Mouse (Mus musculus) adrenal gland, adult (tissue): ENCODE results near the gene Dgkz.

Experiments used
- DNase-seq, 2 experiments: peaks; one replicate each; pipeline ENCODE4 v3.0.0; 2022 to 2023; ENCODE audit warnings: low spot score in 1 of 2; ENCODE audit not compliant: inconsistent age in 2 of 2

Gene Dgkz

DNA sequence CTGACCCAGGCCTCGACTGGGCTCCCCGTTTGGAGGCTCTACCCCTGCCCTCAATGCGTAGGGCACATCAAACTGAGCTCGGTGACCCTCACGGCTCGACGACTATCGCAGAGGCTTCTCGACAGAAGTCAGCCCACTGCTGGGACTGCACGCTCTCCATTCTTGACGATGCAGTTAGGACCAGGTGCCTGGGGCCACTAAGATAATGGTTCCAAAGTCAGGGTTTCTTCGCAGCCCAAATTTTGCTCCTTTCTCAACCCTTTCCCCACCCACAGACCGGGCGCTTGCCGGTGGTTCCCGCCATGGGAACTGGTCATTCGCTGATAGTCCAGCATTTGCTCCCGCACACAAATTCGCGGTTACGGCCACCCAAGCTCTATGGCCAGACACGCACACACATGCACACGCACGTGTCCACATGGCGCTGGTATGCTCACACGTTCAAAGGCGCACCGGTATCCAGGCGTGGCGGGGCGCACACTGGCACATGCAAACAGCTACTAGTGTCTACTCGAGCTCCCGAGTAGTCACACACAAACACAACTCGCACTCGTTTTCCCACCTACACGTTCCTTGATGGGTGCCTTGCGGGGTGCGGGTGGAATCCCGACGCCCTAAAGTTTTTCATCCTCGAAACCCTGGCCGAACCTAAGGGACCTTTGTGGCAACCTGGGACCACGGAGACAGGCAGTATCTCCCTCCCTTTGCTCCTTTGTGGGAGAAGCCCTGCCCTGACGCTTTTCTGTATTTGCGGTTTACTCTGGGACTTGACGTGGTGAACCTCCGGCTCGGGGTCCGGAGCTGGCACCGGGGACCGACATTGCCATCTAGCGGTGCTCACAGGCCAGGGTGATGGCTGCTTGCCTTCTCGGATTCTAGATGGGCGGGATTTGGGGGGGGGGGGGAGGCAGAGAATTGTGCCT is 52.0 kb downstream of the Dgkz start:
- DNase-seq: peak; percentile 75 to 90

- DNase-seq: peak in 1 of 2 experiments; percentile 54
Observed at GRCm38 (mm10) chr2:91922586-91923414, 52.9 kb downstream of the Dgkz start.

DNA sequence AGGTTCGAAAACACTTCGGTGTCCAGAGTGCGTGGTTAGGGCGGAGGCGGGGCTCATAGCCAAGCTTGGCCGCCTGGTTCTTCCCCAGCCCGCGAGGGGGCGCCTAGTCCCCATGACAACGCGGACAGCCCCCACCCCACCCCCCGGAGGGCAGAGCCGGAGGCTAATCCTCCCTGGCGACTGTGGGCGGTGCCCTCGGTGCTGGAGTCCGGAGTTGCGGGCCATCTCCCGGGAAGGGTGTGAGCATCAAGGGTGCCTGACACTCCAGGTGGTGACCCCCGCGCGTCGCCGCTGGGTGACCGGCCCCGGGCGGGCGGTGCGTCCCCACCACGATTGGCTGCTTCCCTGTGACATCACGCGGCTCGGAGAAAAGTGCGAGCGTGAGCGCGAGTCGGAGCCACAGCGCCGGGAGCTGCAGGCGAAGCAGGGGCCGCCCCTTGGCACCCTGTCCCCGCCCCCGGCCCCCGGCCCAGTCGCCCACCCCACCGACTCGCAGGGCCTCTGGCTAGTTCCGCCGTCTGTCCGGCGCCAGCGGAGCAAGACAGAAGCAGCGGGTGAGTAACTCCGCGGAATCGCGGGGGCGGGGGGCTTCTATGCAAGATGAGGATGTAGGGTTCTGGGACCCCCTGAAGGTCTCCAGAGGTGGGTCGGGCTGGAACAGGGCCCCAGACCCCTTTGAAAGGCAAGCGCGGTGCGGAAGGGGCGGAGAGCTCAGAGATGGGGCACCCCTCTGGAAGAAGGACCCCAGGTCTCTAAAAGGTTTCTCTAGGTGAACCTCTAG is 53.7 kb downstream of the Dgkz start:
- DNase-seq: peak; percentile 64 to 86

- DNase-seq: peak; percentile 85 to 94
Observed at GRCm38 (mm10) chr2:91921181-91921789, 54.4 kb downstream of the Dgkz start.

- DNase-seq: no peak
Observed at GRCm38 (mm10) chr2:91920130-91920529, 55.5 kb downstream of the Dgkz start.

GRCm38 (mm10) chr2:91917096-91917495 is 58.6 kb downstream of the Dgkz start:
- no peak for DNase-seq

GRCm38 (mm10) chr2:91916346-91916977 is 59.2 kb downstream of the Dgkz start:
- no peak for DNase-seq

DNA sequence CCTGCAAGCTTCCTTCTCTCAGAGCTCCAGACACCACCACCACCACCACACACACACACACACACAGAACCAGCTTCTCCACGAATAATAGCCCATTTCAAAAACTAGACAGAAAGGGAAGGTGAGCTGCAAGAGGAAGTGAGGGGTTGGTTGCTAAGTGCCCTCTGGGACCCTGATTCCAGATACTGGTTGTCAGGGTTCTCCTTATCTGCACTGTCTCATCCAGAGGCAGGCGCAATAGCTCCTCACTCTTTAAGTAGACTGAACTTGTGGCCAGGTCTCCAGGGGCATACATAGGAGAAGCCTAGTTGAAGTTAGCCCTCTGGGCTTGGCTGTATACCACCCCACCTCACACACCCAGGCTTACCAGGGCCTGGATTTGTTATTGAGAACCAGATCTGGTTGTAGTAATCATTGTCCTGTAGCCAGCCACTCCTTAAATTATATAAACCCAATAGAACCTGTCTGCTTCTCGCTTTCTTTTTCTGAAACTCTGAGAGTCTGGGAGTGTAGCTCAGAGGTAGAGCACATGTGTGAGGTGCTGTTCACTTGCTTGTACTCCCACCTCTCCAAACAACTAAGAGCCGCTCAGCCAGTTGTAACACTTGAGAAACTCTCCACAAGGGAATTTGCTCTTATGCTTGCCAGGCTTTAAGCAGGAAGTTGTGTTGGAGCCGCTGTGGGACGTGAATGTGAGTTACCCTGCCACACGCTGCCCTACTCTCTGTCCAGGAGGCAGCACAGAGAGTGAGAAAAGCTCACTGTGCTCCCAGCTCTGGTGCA is 62.1 kb downstream of the Dgkz start:
- no peak for DNase-seq

GRCm38 (mm10) chr2:91912616-91913015 is 63.0 kb downstream of the Dgkz start:
- no peak for DNase-seq

DNA sequence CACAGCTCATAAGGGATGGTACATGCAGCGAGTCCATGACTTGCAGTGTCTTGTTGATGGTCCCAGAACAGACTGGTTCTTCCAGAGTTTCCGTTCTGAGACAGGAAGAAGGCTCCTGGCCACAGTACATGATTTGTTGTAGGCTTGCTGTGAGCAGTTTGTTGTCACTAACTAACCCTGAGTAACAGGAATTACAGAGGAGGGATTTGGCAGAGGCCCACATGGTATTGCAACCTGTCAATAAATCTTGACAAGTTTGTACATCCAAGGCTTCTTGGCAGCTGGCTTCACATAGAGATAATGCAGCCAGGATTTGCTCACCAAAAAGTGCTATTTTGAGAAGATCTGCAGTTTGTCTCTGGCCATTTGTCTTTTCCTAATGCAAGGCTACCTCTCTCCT is 69.5 kb downstream of the Dgkz start:
- peak; percentile 20 to 89 for DNase-seq

DNA sequence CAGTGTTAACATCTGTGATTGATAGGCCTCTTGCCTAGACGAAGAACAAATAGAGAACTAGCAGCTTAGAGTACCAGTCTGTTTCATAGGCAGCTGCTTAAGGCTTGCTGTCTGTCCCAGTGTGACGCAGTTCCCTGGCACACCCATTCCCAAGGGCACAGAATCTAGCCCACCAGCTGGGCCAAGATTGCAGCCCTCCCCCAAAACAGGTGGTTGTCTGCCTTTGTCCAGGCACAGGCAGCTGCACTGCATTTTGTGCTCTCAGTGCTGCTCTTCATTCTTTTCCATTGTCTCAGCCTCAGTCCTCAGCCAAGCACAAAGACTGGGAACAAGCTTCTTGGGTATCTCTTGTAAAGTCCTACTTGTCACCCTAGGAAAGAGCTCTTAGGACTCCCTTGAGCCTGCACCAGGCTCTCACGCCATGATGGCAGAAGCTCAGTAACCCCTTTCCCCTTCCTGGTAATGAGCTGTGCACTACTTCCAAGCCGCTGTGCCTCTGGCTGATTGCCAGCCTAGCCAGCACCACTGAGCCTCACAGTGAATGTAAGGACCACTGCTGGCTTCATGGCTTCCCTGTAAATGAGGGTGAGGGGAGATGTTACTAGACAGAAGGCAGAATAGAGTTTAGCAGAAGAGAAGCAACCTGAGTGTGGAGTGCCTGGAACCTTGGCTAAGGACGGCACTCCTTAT is 70.9 kb downstream of the Dgkz start:
- DNase-seq: no peak

DNA sequence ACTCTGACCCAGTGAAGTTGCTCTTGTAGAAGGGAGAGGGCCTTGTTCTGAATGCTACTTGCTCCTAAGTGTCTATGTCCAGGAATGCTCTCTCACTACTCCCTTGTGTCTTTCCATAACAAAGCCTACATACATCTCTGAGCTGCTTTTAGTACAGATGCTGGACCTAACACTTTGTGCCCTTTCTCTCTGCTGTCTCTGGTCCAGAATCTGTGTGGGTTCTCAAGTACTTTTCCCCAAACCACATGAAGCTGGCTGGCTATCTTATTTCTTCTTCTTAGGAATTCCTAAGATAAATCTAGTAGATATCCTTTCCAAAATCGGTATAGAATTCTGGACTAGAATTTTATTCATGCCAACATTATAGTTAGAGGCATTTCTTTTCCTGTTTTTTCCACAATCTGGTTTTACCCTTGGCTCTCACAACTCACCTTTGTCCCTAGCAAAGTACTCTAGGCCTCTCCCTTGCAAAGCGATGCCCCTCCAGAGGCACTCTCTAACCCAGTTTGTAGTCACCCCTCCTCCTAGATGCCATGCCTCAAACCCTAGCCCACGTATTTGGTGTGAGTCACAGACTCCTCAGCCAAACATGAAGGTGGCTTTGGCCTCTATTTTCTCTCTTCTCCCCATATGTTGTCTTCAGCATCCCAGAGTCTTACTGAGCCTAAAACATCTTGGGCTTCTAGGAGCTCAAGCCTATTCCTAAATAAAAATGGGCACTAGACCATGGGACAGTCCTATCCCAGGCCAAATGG is 72.3 kb downstream of the Dgkz start:
- no peak for DNase-seq

GRCm38 (mm10) chr2:91902336-91902735 is 73.3 kb downstream of the Dgkz start:
- no peak for DNase-seq

DNA sequence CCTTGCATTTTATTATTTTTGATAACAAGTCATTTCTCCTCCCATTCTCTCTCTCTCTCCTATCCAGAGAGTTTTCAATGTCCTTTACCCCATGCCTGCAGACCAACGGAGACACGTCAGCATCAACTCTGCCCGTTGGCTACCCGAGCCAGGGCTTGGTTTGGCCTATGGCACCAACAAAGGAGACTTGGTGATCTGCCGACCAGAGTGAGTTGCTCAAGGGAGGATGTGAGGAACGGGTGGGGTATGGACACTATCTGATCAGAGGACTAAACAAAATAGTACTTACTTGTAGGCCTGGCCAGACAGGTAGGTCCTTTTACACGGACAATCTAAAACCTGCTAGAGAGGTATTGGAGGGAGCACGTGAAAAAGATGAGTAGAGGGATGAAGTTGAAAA is 75.2 kb downstream of the Dgkz start:
- no peak for DNase-seq

DNA sequence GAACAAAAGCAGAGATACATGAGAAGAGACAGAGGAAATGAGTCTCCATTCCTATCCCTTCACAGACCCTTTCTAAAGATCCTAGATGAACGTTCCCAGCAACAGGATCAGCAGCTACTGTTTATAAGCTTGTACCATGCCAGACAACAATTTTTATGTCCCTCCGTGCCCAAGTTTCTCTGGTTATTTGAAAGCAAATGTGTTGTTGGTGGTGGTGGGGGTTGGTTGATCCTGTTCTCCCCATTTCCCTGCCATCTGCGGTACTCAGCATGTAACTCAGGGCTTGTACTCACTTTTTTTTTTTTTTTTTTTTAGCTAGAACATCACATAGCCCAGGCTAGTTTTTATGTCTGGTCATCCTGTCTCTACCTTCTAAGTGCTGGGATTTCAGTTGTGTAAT is 76.5 kb downstream of the Dgkz start:
- no peak for DNase-seq

- no peak for DNase-seq
Observed at GRCm38 (mm10) chr2:91897968-91898367, 77.7 kb downstream of the Dgkz start.

DNA sequence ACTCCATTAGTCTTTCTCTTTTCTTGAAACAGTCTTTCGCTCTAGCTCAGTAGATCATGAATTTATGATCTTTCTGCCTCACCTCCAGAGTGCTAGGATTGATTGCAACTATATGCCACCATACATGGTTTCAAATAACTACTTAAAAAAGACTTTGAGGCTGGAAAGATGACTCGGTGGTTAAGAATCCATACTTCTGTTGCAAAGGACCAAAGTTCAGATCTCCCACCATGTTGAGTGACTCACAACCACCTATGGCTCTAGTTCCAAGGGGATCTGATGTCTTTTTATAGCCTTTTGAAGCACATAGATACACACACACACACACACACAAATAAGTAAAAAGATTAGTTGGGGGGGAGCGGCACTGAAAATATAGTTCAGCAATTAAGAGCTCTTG is 80.3 kb downstream of the Dgkz start:
- DNase-seq: no peak

- DNase-seq: no peak
Observed at GRCm38 (mm10) chr2:91894716-91895115, 80.9 kb downstream of the Dgkz start.
